Mouse (Mus musculus): Measurements from ENCODE around the gene Usmg5. TPM values are rescaled to one million over a fixed set of nuclear protein-coding genes. Genes with fewer than 3 reads are reported as not detected.

Usmg5 gene
- polyA plus RNA-seq, 1 experiment: 1,012 TPM

GRCm38 (mm10) chr19:47047236-47047833, 43.1 kb downstream of the Usmg5 start:
- no peak overlapping the region for H3ac ChIP-seq (ENCODE audit: control insufficient read depth, insufficient read length)
- no peak overlapping the region for H3K4me3 ChIP-seq
- TF ChIP-seq MYOD1 (IDR thresholded peaks at IDR 0.05; ENCODE audit: control insufficient read depth in 1 of 3, insufficient read length in 2 of 3, low read depth in 2 of 3) (no peak), TCF3 (IDR thresholded peaks at IDR 0.05; ENCODE audit: insufficient read length, low read depth) (no peak), SRF (IDR thresholded peaks at IDR 0.05; ENCODE audit: control insufficient read depth, insufficient read length, low read depth) (no peak), MAX (IDR thresholded peaks at IDR 0.05; ENCODE audit: low read depth) (no peak), REST (IDR thresholded peaks at IDR 0.05; ENCODE audit: insufficient read depth, insufficient read length) (no peak), CEBPB (IDR thresholded peaks at IDR 0.05; ENCODE audit: insufficient read depth, poor library complexity, severe bottlenecking) (no peak), POLR2A (IDR thresholded peaks at IDR 0.05; ENCODE audit: insufficient read length, low read depth) (no peak), MYOG (IDR thresholded peaks at IDR 0.05; ENCODE audit: control insufficient read depth in 1 of 3, insufficient read depth in 1 of 3, insufficient read length in 2 of 3, low read depth in 2 of 3) (no peak), TCF12 (IDR thresholded peaks at IDR 0.05; ENCODE audit: insufficient read depth, poor library complexity, severe bottlenecking) (no peak), E2F4 (IDR thresholded peaks at IDR 0.05; ENCODE audit: insufficient read depth) (no peak), USF1 (IDR thresholded peaks at IDR 0.05; ENCODE audit: low read depth) (no peak), POLR2AphosphoS2 (IDR thresholded peaks at IDR 0.05; ENCODE audit: insufficient read length, low read depth) (no peak)
- peaks cover 10% of the 10 kb centered on the region for H3K79me2 ChIP-seq (ENCODE audit: control insufficient read depth, insufficient read depth)
- H3K36me3 ChIP-seq (ENCODE audit: control insufficient read depth, insufficient read depth): no peaks in the 10 kb centered on the region
- H3K4me2 ChIP-seq (ENCODE audit: low read depth): no peak overlapping the region
- H3K27me3 ChIP-seq (ENCODE audit: control insufficient read depth, insufficient read depth, insufficient read length): no peaks in the 10 kb centered on the region

- Histone ChIP-seq H3K4me2 (ENCODE audit: low read depth) (no peak overlapping the region), H3K79me2 (ENCODE audit: control insufficient read depth, insufficient read depth) (peaks cover 10% of the 10 kb centered on the region), H3K36me3 (ENCODE audit: control insufficient read depth, insufficient read depth) (no peaks in the 10 kb centered on the region), H3K4me3 (no peak overlapping the region), H3ac (ENCODE audit: control insufficient read depth, insufficient read length) (no peak overlapping the region), H3K27me3 (ENCODE audit: control insufficient read depth, insufficient read depth, insufficient read length) (no peaks in the 10 kb centered on the region)
- TF ChIP-seq E2F4 (IDR thresholded peaks at IDR 0.05; ENCODE audit: insufficient read depth) (no peak), TCF3 (IDR thresholded peaks at IDR 0.05; ENCODE audit: insufficient read length, low read depth) (no peak)
Observed at GRCm38 (mm10) chr19:47046343-47046742, 44.1 kb downstream of the Usmg5 start.

GRCm38 (mm10) chr19:47043608-47044007, 46.8 kb downstream of the Usmg5 start:
- H3K79me2 ChIP-seq (ENCODE audit: control insufficient read depth, insufficient read depth): no peaks in the 10 kb centered on the region
- TF ChIP-seq TCF3 (IDR thresholded peaks at IDR 0.05; ENCODE audit: insufficient read length, low read depth) (no peak), CEBPB (IDR thresholded peaks at IDR 0.05; ENCODE audit: insufficient read depth, poor library complexity, severe bottlenecking) (no peak), SRF (IDR thresholded peaks at IDR 0.05; ENCODE audit: control insufficient read depth, insufficient read length, low read depth) (no peak), POLR2AphosphoS2 (IDR thresholded peaks at IDR 0.05; ENCODE audit: insufficient read length, low read depth) (no peak), MYOD1 (IDR thresholded peaks at IDR 0.05; ENCODE audit: control insufficient read depth in 1 of 3, insufficient read length in 2 of 3, low read depth in 2 of 3) (no peak), POLR2A (IDR thresholded peaks at IDR 0.05; ENCODE audit: insufficient read length, low read depth) (no peak), TCF12 (IDR thresholded peaks at IDR 0.05; ENCODE audit: insufficient read depth, poor library complexity, severe bottlenecking) (no peak), USF1 (IDR thresholded peaks at IDR 0.05; ENCODE audit: low read depth) (no peak), REST (IDR thresholded peaks at IDR 0.05; ENCODE audit: insufficient read depth, insufficient read length) (no peak), MAX (IDR thresholded peaks at IDR 0.05; ENCODE audit: low read depth) (no peak)
- no peak overlapping the region for H3ac ChIP-seq (ENCODE audit: control insufficient read depth, insufficient read length)
- H3K27me3 ChIP-seq (ENCODE audit: control insufficient read depth, insufficient read depth, insufficient read length): no peaks in the 10 kb centered on the region
- H3K4me3 ChIP-seq: no peak overlapping the region
- H3K36me3 ChIP-seq (ENCODE audit: control insufficient read depth, insufficient read depth): no peaks in the 10 kb centered on the region
- H3K4me2 ChIP-seq (ENCODE audit: low read depth): no peak overlapping the region

GRCm38 (mm10) chr19:47040720-47041473, 49.5 kb downstream of the Usmg5 start:
- no peak overlapping the region for H3K4me2 ChIP-seq (ENCODE audit: low read depth)
- TF ChIP-seq TCF12 (IDR thresholded peaks at IDR 0.05; ENCODE audit: insufficient read depth, poor library complexity, severe bottlenecking): no peak
- no peak for TF ChIP-seq E2F4 (IDR thresholded peaks at IDR 0.05; ENCODE audit: insufficient read depth)
- no peak for TF ChIP-seq REST (IDR thresholded peaks at IDR 0.05; ENCODE audit: insufficient read depth, insufficient read length)
- TF ChIP-seq MYOD1 (IDR thresholded peaks at IDR 0.05; ENCODE audit: control insufficient read depth in 1 of 3, insufficient read length in 2 of 3, low read depth in 2 of 3): no peak
- no peak for TF ChIP-seq MAX (IDR thresholded peaks at IDR 0.05; ENCODE audit: low read depth)
- no peaks in the 10 kb centered on the region for H3K79me2 ChIP-seq (ENCODE audit: control insufficient read depth, insufficient read depth)
- H3K27me3 ChIP-seq (ENCODE audit: control insufficient read depth, insufficient read depth, insufficient read length): no peaks in the 10 kb centered on the region
- no peak overlapping the region for H3ac ChIP-seq (ENCODE audit: control insufficient read depth, insufficient read length)
- H3K36me3 ChIP-seq (ENCODE audit: control insufficient read depth, insufficient read depth): peaks cover 17% of the 10 kb centered on the region
- no peak overlapping the region for H3K4me3 ChIP-seq

GRCm38 (mm10) chr19:47036596-47036995, 53.9 kb downstream of the Usmg5 start:
- H3K4me3 ChIP-seq: no peak overlapping the region
- H3K4me2 ChIP-seq (ENCODE audit: low read depth): no peak overlapping the region
- H3K79me2 ChIP-seq (ENCODE audit: control insufficient read depth, insufficient read depth): no peaks in the 10 kb centered on the region
- H3K36me3 ChIP-seq (ENCODE audit: control insufficient read depth, insufficient read depth): peaks cover 26% of the 10 kb centered on the region
- TF ChIP-seq TCF12 (IDR thresholded peaks at IDR 0.05; ENCODE audit: insufficient read depth, poor library complexity, severe bottlenecking) (no peak), E2F4 (IDR thresholded peaks at IDR 0.05; ENCODE audit: insufficient read depth) (no peak), MAX (IDR thresholded peaks at IDR 0.05; ENCODE audit: low read depth) (no peak), MYOG (IDR thresholded peaks at IDR 0.05; ENCODE audit: control insufficient read depth in 1 of 3, insufficient read depth in 1 of 3, insufficient read length in 2 of 3, low read depth in 2 of 3) (no peak), USF1 (IDR thresholded peaks at IDR 0.05; ENCODE audit: low read depth) (no peak), MYOD1 (IDR thresholded peaks at IDR 0.05; ENCODE audit: control insufficient read depth in 1 of 3, insufficient read length in 2 of 3, low read depth in 2 of 3) (no peak)
- no peak overlapping the region for H3ac ChIP-seq (ENCODE audit: control insufficient read depth, insufficient read length)
- H3K27me3 ChIP-seq (ENCODE audit: control insufficient read depth, insufficient read depth, insufficient read length): no peaks in the 10 kb centered on the region

Data from myocyte (in vitro differentiated cells).